Comparison of ENCODE assay signal across 26 mouse cellular contexts in genomic region chr12:106210959-106211358, GRCm38 (mm10).
"Had no signal": no experiment of that assay in that cellular context is flagged by ENCODE, and none has a peak within 500 bp of the region (broad histone marks: within the 10 kb centered on the region; RNA-seq: fewer than 3 reads in every experiment).

No protein-coding gene starts in this region.

- H3K4me3 ChIP-seq: heart, adult 2 months; heart, embryonic 13.5 days; heart, embryonic 15.5 days; kidney, embryonic 15.5 days; left cerebral cortex, adult 2 months; limb, embryonic 13.5 days; limb, embryonic 15.5 days had no signal

- DNase-seq: forebrain, postnatal 0 days; gastrocnemius, postnatal 14 days; gastrocnemius, postnatal 36 days; heart, adult 11 months; heart, adult 2 months; heart, postnatal 14 days; heart, postnatal 36 days; kidney, adult 11 months; kidney, adult 2 months; kidney, adult 9 months; kidney, postnatal 14 days; kidney, postnatal 36 days; layer of hippocampus, adult 9-11 months; layer of hippocampus, postnatal 36 days; left cerebral cortex, postnatal 4 days had no signal

- H3K36me3 ChIP-seq: heart, embryonic 13.5 days; heart, embryonic 15.5 days; kidney, embryonic 15.5 days; limb, embryonic 13.5 days; limb, embryonic 15.5 days had no signal

- H3K9me3 ChIP-seq: heart, embryonic 13.5 days; heart, embryonic 15.5 days; kidney, embryonic 15.5 days; limb, embryonic 13.5 days; limb, embryonic 15.5 days had no signal

- ATAC-seq: forebrain, postnatal 0 days; hindbrain, embryonic 16.5 days; intestine, embryonic 16.5 days had no signal

- H3K4me1 ChIP-seq: heart, embryonic 13.5 days; heart, embryonic 15.5 days; kidney, embryonic 15.5 days; limb, embryonic 13.5 days; limb, embryonic 15.5 days had no signal

- H3K27me3 ChIP-seq: heart, embryonic 13.5 days; heart, embryonic 15.5 days; kidney, embryonic 15.5 days; limb, embryonic 15.5 days had no signal

- H3K4me2 ChIP-seq: heart, embryonic 11.5 days; heart, embryonic 13.5 days; heart, embryonic 15.5 days; hindbrain, embryonic 14.5 days; kidney, embryonic 15.5 days; limb, embryonic 13.5 days; limb, embryonic 15.5 days had no signal

- H3K27ac ChIP-seq: heart, adult 2 months; heart, embryonic 13.5 days; heart, embryonic 15.5 days; hindbrain, embryonic 14.5 days; kidney, embryonic 15.5 days; kidney, postnatal 0 days; left cerebral cortex, adult 2 months; limb, embryonic 13.5 days; limb, embryonic 15.5 days had no signal

- H3K9ac ChIP-seq: forebrain, postnatal 0 days; heart, embryonic 13.5 days; heart, embryonic 15.5 days; hindbrain, embryonic 14.5 days; kidney, embryonic 15.5 days; limb, embryonic 13.5 days; limb, embryonic 15.5 days had no signal
